Mouse (Mus musculus) stomach, postnatal 0 days (tissue): ENCODE results near the gene Asb13. TPM values are rescaled to one million over a fixed set of nuclear protein-coding genes. Genes with fewer than 3 reads are reported as not detected.

Experiments used
- ATAC-seq: fragments of 200-750 bp; cut with Nextera tagmentation; 2 replicates; pipeline ENCODE4 v1.8.0; 2017; ENCODE audit not compliant: low FRiP score, low TSS enrichment
- DNase-seq: peaks from one replicate; pipeline ENCODE4 v3.0.0-alpha.2; 2016; ENCODE audit warnings: low spot score
- H3K27ac ChIP-seq: fragments of 300-500 bp; sonication (generic); replicated peaks from 2 replicates; pipeline ENCODE4 v1.5.1; 2014; ENCODE audit warnings: mild to moderate bottlenecking, control low read depth
- H3K27me3 ChIP-seq: fragments of 300-500 bp; sonication (generic); 2 replicates; pipeline ENCODE4 v1.6.1; 2014; ENCODE audit warnings: low read length; ENCODE audit not compliant: control insufficient read depth, insufficient read depth
- H3K36me3 ChIP-seq: fragments of 300-500 bp; sonication (generic); 2 replicates; pipeline ENCODE4 v1.6.1; 2014; ENCODE audit warnings: low read length, mixed read lengths; ENCODE audit not compliant: control insufficient read depth, insufficient read depth
- H3K4me1 ChIP-seq: fragments of 300-500 bp; sonication (generic); replicated peaks from 2 replicates; pipeline ENCODE4 v1.6.1; 2014; ENCODE audit warnings: antibody characterized with exemption; ENCODE audit not compliant: control insufficient read depth, insufficient read depth
- H3K4me2 ChIP-seq: fragments of 300-500 bp; sonication (generic); replicated peaks from 2 replicates; pipeline ENCODE4 v1.6.1; 2014; ENCODE audit warnings: low read depth, mild to moderate bottlenecking, control low read depth, moderate library complexity
- H3K4me3 ChIP-seq: fragments of 300-500 bp; sonication (generic); 2 replicates; pipeline ENCODE4 v1.5.1; 2014; ENCODE audit warnings: low read depth, low read length, control low read depth
- H3K9ac ChIP-seq: fragments of 300-500 bp; sonication (generic); 2 replicates; pipeline ENCODE4 v1.6.1; 2014; ENCODE audit warnings: mild to moderate bottlenecking, low read length, control low read depth, mixed read lengths
- H3K9me3 ChIP-seq: fragments of 300-500 bp; sonication (generic); 2 replicates; pipeline ENCODE4 v1.6.1; 2016; ENCODE audit warnings: low read length; ENCODE audit not compliant: control insufficient read depth
- CTCF ChIP-seq: IDR thresholded peaks from 2 replicates; pipeline ENCODE4 v1.5.1; 2016; ENCODE audit warnings: antibody characterized with exemption, low read depth, mild to moderate bottlenecking, moderate library complexity
- EP300 ChIP-seq: optimal IDR thresholded peaks from 2 replicates; pipeline ENCODE3; 2016; ENCODE audit warnings: antibody characterized with exemption
- WGBS: fragments of 180-500 bp; shearing (Covaris S2); extraction: QIAGEN DNeasy Blood & Tissue Kit; methylation state at CpG from one replicate; pipeline ENCODE4 v1.1.7; 2014; 5-methylcytosine and 5-hydroxymethylcytosine counted together
- polyA plus RNA-seq: library from polyadenylated mRNA; unstranded; fragments of >200 nt; fragmentation: Nextera tagmentation; extraction: Ambion mirVana; gene quantifications from 2 replicates; pipeline ENCODE4 v1.2.1, GENCODE M21; 2015

Gene Asb13
- polyA plus RNA-seq, 1 experiment from 2014 or later, result 12.9 TPM

- Histone ChIP-seq H3K27ac (no peak overlapping the region), H3K9ac (no peak overlapping the region), H3K27me3 (no peaks in the 10 kb centered on the region), H3K4me2 (no peak overlapping the region), H3K36me3 (peaks cover 7% of the 10 kb centered on the region; the same call in 1 of the 2 replicates), H3K4me3 (no peak overlapping the region), H3K4me1 (no peaks in the 10 kb centered on the region), H3K9me3 (no peaks in the 10 kb centered on the region)
- TF ChIP-seq EP300 (no peak), CTCF (no peak)
- ATAC-seq (no peak), DNase-seq (no peak)
- 92% methylated on average over 4 of the region's 4 CpGs for WGBS
Measured at GRCm38 (mm10) chr13:3650569-3650968, 16.7 kb downstream of the Asb13 start.

- WGBS, result 76% methylated on average over 2 of the region's 2 CpGs
- Histone ChIP-seq H3K4me2 (no peak overlapping the region), H3K4me3 (no peak overlapping the region), H3K4me1 (no peaks in the 10 kb centered on the region), H3K27ac (no peak overlapping the region), H3K9me3 (no peaks in the 10 kb centered on the region), H3K27me3 (no peaks in the 10 kb centered on the region), H3K36me3 (peaks cover 7% of the 10 kb centered on the region; the same call in 1 of the 2 replicates), H3K9ac (no peak overlapping the region)
- no peak for ATAC-seq
- TF ChIP-seq CTCF, result no peak
- no peak for DNase-seq
Measured at GRCm38 (mm10) chr13:3654432-3654831, 20.6 kb downstream of the Asb13 start.

- Histone ChIP-seq H3K27ac (no peak overlapping the region), H3K4me1 (no peaks in the 10 kb centered on the region), H3K9ac (no peak overlapping the region), H3K4me2 (no peak overlapping the region), H3K27me3 (no peaks in the 10 kb centered on the region), H3K4me3 (no peak overlapping the region), H3K36me3 (no peaks in the 10 kb centered on the region), H3K9me3 (no peaks in the 10 kb centered on the region)
- DNase-seq (no peak), ATAC-seq (peak; percentile 81)
- 43% methylated on average over 16 of the region's 16 CpGs for WGBS
- no peak for TF ChIP-seq EP300
- TF ChIP-seq CTCF, result no peak
Measured at GRCm38 (mm10) chr13:3659163-3660160, 25.6 kb downstream of the Asb13 start.

GRCm38 (mm10) chr13:3664241-3664640, 30.4 kb downstream of the Asb13 start:
- no peak overlapping the region for H3K4me2 ChIP-seq
- TF ChIP-seq CTCF (no peak), EP300 (no peak)
- WGBS, result 71% methylated on average over 3 of the region's 3 CpGs
- no peak overlapping the region for H3K9ac ChIP-seq
- H3K9me3 ChIP-seq, result no peaks in the 10 kb centered on the region
- no peak overlapping the region for H3K4me3 ChIP-seq
- no peak for DNase-seq
- no peaks in the 10 kb centered on the region for H3K27me3 ChIP-seq
- ATAC-seq, result no peak
- H3K4me1 ChIP-seq, result no peaks in the 10 kb centered on the region
- H3K36me3 ChIP-seq, result no peaks in the 10 kb centered on the region
- no peak overlapping the region for H3K27ac ChIP-seq

GRCm38 (mm10) chr13:3665308-3665723, 31.5 kb downstream of the Asb13 start:
- peak; percentile 69 for ATAC-seq
- H3K9me3 ChIP-seq, result no peaks in the 10 kb centered on the region
- DNase-seq, result peak; percentile 83
- no peak overlapping the region for H3K27ac ChIP-seq
- no peaks in the 10 kb centered on the region for H3K36me3 ChIP-seq
- WGBS, result 9% methylated on average over 5 of the region's 5 CpGs
- H3K4me1 ChIP-seq, result no peaks in the 10 kb centered on the region
- 0 out of 2 replicates have a peak overlapping the region, but pooled peaks have one; percentile 29 for H3K4me2 ChIP-seq
- H3K4me3 ChIP-seq, result no peak overlapping the region
- TF ChIP-seq EP300, result no peak
- peak; percentile 97 for TF ChIP-seq CTCF
- no peak overlapping the region for H3K9ac ChIP-seq
- no peaks in the 10 kb centered on the region for H3K27me3 ChIP-seq

- WGBS, result 83% methylated on average over 5 of the region's 5 CpGs
- Histone ChIP-seq H3K27me3 (no peaks in the 10 kb centered on the region), H3K9me3 (no peaks in the 10 kb centered on the region), H3K9ac (no peak overlapping the region), H3K36me3 (no peaks in the 10 kb centered on the region), H3K4me2 (no peak overlapping the region), H3K4me1 (no peaks in the 10 kb centered on the region), H3K4me3 (no peak overlapping the region), H3K27ac (no peak overlapping the region)
- ATAC-seq, result no peak
- no peak for DNase-seq
- TF ChIP-seq EP300 (no peak), CTCF (peak; percentile 51)
Measured at GRCm38 (mm10) chr13:3667288-3667873, 33.5 kb downstream of the Asb13 start.
